Mouse (Mus musculus): ENCODE results near the gene Thsd4.

The Thsd4 gene

DNA sequence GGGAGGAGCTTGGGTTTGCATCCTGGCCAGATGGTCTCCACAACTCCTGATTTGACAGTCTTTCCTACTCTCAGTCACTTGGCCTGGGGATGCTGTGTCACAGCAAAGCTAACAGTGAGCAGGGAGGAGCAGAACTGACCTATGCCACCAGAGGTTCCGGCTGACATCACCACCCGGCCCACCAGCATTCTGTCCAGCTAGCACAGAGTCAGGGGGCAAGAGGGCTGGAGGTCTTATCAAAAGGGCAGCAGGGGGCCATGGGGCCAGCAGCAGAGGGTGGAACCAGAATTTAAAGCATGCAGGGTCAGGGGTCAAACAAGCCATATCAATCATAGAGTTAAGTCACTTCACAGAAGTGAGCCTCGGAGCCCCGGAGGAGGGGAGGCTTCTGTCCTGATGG lies 4.7 kb downstream of the Thsd4 start:
- DNase-seq (ENCODE audit: low read depth, low spot score), result no peak

DNA sequence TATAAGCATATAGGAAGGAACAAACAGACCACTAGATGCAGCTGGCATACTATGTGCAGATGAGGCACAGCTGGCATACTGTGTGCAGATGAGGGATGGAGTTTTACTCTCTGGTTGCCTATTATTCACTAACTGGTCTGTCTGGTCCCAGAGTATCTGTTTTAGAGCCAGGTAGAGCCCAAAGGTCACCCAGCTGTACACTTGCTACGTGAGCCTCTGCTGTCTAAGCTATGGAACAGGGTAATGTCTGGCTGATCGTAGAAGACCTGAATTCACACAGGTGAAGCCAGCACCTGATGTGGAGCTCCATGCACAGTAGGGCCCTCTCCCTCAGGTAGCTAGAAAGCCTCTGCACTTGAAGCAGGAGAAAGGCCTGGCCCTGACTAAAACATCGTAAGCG lies 5.5 kb downstream of the Thsd4 start:
- DNase-seq (ENCODE audit: low read depth, low spot score), result no peak

- DNase-seq (ENCODE audit: low read depth, low spot score), result no peak
These were observed 8.5 kb downstream of the Thsd4 start for GRCm38 (mm10) chr9:60513329-60513788.

- no peak for DNase-seq (ENCODE audit: low read depth, low spot score)
These were observed 11.0 kb downstream of the Thsd4 start for GRCm38 (mm10) chr9:60510876-60511275.

- no peak for DNase-seq (ENCODE audit: low read depth, low spot score)
These were observed 15.7 kb downstream of the Thsd4 start for GRCm38 (mm10) chr9:60506136-60506535.

GRCm38 (mm10) chr9:60504378-60505285 lies 17.2 kb downstream of the Thsd4 start:
- no peak for DNase-seq (ENCODE audit: low read depth, low spot score)

- no peak for DNase-seq (ENCODE audit: low read depth, low spot score)
These were observed 19.6 kb downstream of the Thsd4 start for GRCm38 (mm10) chr9:60502220-60502619.

DNA sequence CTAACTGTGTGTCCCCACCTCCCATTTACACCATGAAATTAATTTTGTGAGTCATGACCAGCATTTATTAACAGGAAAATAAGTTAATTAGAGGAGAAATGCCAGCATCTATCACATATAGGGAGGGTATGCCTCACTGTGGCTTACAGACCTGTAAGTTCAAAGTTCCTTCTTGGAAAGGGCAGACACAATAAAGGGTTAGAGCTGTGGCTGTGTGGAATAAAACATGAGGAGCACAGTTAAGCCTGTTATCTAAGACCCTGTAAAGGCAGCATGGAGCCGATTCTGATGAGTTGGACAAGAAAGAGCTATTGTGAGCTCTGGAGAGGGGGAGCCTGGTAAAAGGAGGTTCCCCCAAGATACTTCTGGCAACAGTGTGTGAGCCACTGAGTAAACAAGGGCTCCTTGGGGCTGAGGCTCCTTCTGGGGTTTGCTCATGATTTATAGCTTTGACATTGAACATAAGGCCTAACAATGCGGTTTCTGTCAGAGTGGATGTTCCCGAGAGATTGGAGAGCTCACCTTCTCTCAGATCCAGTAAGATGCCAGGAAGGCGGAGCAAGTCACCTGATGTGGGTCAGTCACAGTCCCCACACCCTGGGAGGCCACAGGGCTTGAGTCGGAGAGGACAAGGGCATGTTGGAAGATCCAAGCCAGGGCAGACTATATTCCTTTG lies 20.2 kb downstream of the Thsd4 start:
- no peak for DNase-seq (ENCODE audit: low read depth, low spot score)

- no peak for DNase-seq (ENCODE audit: low read depth, low spot score)
These were observed 29.4 kb downstream of the Thsd4 start for GRCm38 (mm10) chr9:60492275-60492974.

- no peak for DNase-seq (ENCODE audit: low read depth, low spot score)
These were observed 30.3 kb downstream of the Thsd4 start for GRCm38 (mm10) chr9:60491489-60492100.

DNA sequence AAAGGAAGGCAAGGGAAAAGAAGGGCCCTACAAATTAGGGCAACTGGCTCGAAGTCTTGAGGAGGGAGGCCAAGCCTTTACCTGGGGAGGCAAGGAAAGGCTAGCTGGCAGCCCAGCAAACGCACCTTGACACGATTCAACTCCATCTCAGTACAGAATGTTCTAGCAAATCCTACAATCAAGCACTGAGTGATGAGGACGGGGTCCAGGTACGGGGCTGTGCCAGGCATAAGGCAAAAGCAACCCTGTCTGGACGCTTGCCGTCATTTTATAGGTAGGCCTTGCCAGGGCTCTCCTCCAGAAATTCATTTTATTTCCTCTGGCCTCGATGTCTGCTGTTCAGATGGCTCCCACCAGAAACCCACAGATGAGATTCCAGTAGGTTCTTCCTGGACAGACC lies 30.8 kb downstream of the Thsd4 start:
- DNase-seq (ENCODE audit: low read depth, low spot score), result no peak

DNA sequence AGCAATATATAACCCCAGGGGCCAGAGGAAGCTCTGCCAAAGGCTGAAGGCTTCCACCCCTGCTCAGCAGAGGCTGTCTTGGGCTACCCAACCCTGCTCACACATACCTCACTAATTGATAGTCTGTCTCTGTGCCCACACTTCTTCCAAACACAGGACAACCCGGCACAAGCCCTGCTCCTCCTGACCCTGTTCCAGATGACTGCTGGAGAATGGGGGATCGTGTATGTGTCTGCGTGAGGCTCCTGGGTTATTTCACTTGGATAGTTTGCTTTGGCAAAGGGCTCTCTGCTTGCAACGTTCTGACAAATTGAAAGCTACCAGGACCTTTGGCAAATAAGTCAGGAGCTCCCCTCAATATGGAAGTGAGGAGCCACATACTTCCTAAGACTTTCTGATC lies 33.0 kb downstream of the Thsd4 start:
- no peak for DNase-seq (ENCODE audit: low read depth, low spot score)

GRCm38 (mm10) chr9:60482165-60482564 lies 39.7 kb downstream of the Thsd4 start:
- DNase-seq (ENCODE audit: low read depth, low spot score), result no peak

- DNase-seq (ENCODE audit: low read depth, low spot score), result no peak
These were observed 41.8 kb downstream of the Thsd4 start for GRCm38 (mm10) chr9:60480052-60480451.

- no peak for DNase-seq (ENCODE audit: low read depth, low spot score)
These were observed 43.0 kb downstream of the Thsd4 start for GRCm38 (mm10) chr9:60478806-60479205.

GRCm38 (mm10) chr9:60477991-60478750 lies 43.7 kb downstream of the Thsd4 start:
- DNase-seq (ENCODE audit: low read depth, low spot score), result no peak

DNA sequence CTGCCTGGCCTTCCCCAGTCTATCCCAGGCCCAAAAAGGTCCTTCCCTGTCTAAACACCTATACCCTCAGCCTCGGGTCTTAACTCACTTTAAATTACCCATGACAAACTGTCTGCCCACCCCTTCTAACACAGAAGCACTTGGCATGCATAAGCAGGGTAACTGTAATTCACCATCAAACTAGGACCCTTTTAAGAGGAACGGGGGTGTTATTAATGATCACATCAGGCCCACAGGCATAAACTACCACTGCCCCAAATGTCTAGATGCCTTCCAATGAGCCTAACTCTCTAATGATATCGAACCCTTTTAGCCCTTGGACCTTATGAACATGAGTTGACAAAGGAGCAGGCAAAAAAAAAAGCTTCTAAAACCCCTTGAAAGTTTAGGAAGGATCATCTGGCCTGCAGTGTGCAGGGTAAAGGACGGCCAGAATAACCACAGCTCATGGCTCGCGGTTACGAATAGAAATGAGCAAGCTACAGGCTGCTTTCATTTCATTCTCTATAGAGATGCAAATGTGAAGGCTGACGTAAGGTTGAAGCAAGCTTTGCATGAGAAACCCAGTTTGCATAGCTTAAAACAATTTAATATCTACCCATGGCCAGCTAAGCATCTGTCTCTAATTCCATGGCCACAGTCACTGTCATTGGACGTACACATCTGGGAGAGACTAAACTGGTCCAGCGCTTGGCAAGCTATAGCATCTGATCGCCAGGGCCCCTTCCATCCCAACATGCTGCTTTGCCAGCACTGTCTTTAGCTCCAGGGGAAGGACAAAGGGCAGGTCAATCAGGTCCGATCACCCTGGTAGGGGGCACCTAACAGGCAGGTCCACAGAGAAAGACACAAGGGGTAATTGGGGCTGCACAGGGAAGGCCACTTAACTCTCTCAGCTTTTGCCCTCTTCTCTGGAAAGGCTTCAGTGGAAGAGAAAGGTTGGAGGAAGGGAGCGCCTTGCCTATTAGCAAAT lies 61.5 kb downstream of the Thsd4 start:
- DNase-seq (ENCODE audit: low read depth, low spot score), result no peak

GRCm38 (mm10) chr9:60458468-60458962 lies 63.3 kb downstream of the Thsd4 start:
- no peak for DNase-seq (ENCODE audit: low read depth, low spot score)

DNA sequence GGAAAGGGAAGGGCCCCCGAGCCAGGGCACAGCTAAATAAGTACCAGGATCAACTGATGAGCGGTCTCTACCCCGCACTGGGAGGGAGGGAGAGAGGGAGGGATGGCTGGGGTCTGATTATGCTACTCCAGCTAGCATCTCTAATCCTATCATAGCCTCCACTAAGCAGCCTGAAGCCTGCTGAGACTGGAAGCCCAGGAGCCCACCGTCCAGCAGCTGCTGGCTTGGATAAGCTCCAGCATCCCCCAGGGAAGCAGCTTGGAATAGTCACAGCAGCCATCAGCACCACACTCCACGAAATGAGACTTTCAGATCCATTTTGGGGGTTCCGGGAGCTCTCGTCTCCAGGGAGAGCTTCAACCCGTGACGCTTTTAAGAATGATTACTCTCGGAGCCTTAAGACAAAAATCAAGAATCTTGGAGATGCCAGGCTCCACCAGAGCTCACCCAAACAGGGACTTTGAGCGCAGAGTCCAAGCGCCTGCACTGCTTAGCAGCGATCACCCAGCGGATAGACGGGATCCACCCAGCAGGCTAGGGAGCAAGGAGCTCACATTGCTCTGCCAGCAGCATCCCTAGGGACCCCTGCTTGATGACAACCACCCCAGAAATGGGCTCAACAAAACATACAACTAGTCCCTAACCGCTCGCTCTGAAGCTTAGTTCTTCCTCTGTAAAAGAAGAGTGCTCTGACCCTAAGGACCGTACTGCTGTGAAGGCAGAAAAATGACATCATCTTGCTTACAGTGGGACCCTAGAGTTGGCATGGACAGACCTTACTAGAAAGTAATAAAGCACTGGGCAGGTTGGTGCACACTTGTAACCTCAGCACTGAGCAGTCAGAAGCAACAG lies 64.3 kb downstream of the Thsd4 start:
- DNase-seq (ENCODE audit: low read depth, low spot score), result no peak
